Mouse (Mus musculus) hematopoietic stem cell, adult 5-6 weeks (primary cell): ENCODE results near the gene Tulp1. TPM values are rescaled to one million over a fixed set of nuclear protein-coding genes. Genes with fewer than 3 reads are reported as not detected.
"Not testable (repeated sequence)": the region's sequence is repeated elsewhere in the genome, so short reads cannot be mapped to it uniquely, and the experiment has no call there.

Source experiments
- ATAC-seq, 2 experiments: fragments of 125-278 bp in 1 of 2; replicated peaks in 1 of 2; 2 replicates each; pipeline ENCODE4 v1.8.0; 2016 to 2017; ENCODE audit warnings: inconsistent platforms in 2 of 2, mild to moderate bottlenecking in 2 of 2, moderate number of reproducible peaks in 2 of 2, low read depth in 1 of 2, moderate TSS enrichment in 1 of 2; ENCODE audit not compliant: low FRiP score in 2 of 2, poor library complexity in 2 of 2, severe bottlenecking in 2 of 2, insufficient read depth in 1 of 2, low TSS enrichment in 1 of 2
- total RNA-seq: library from RNA; stranded (forward); fragments of 172-1452, 232-1000 nt; gene quantifications from 2 replicates; pipeline ENCODE4 v1.2.3, GENCODE M21; 2017

The Tulp1 gene
- 0.60 TPM in 1 of 2 replicates, not detected in the other for total RNA-seq

- no peak for ATAC-seq
Observed at GRCm38 (mm10) chr17:28365122-28365521, at the start of gene Tulp1. Gene Tulp1 (minus strand): TSS chr17:28365222.

- no peak for ATAC-seq
Observed at GRCm38 (mm10) chr17:28411381-28411960, 46.4 kb upstream of the Tulp1 start.

- no peak for ATAC-seq
Observed at GRCm38 (mm10) chr17:28410731-28411130, 45.7 kb upstream of the Tulp1 start.

GRCm38 (mm10) chr17:28408251-28408918 lies 43.4 kb upstream of the Tulp1 start:
- ATAC-seq = no peak

- ATAC-seq = peak; percentile 90 to 94
Observed at GRCm38 (mm10) chr17:28407418-28408250, 42.6 kb upstream of the Tulp1 start.

GRCm38 (mm10) chr17:28406471-28406870 lies 41.4 kb upstream of the Tulp1 start:
- ATAC-seq = no peak

GRCm38 (mm10) chr17:28404745-28405144 lies 39.7 kb upstream of the Tulp1 start:
- ATAC-seq = not testable (repeated sequence)

- no peak for ATAC-seq
Observed at GRCm38 (mm10) chr17:28404301-28404700, 39.3 kb upstream of the Tulp1 start.

- no peak for ATAC-seq
Observed at GRCm38 (mm10) chr17:28394994-28395393, 30.0 kb upstream of the Tulp1 start.

- ATAC-seq = no peak
Observed at GRCm38 (mm10) chr17:28394051-28394765, 29.2 kb upstream of the Tulp1 start.

GRCm38 (mm10) chr17:28391568-28392432 lies 26.8 kb upstream of the Tulp1 start:
- ATAC-seq = peak; percentile 56 to 65; a peak in 3 of 4 replicates

GRCm38 (mm10) chr17:28388534-28388933 lies 23.5 kb upstream of the Tulp1 start:
- ATAC-seq = no peak

GRCm38 (mm10) chr17:28386150-28386905 lies 21.3 kb upstream of the Tulp1 start:
- peak; percentile 69 to 76 for ATAC-seq

GRCm38 (mm10) chr17:28384298-28384697 lies 19.3 kb upstream of the Tulp1 start:
- ATAC-seq = no peak

GRCm38 (mm10) chr17:28380255-28380654 lies 15.2 kb upstream of the Tulp1 start:
- ATAC-seq = no peak

- ATAC-seq = peak; percentile 40 to 46; a peak in 3 of 4 replicates
Observed at GRCm38 (mm10) chr17:28375592-28376061, 10.6 kb upstream of the Tulp1 start.
